Mouse (Mus musculus): ENCODE data around the gene Myh10.

- TF ChIP-seq GATA1 (IDR thresholded peaks at IDR 0.05; ENCODE audit: borderline replicate concordance, low read length) (no peak), FLI1 (IDR thresholded peaks at IDR 0.05; ENCODE audit: low read length) (no peak)
Observed at GRCm38 (mm10) chr11:68672270-68672970, 18.9 kb upstream of the Myh10 start.
